Mouse (Mus musculus): ENCODE results near the gene Ttf1. TPM values are rescaled to one million over a fixed set of nuclear protein-coding genes. Genes with fewer than 3 reads are reported as not detected.

The Ttf1 gene
- 8.4 and 10.1 TPM in 2 replicates for polyA plus RNA-seq (2015; fragmentation: Nextera tagmentation; extraction: Ambion mirVana)

DNA sequence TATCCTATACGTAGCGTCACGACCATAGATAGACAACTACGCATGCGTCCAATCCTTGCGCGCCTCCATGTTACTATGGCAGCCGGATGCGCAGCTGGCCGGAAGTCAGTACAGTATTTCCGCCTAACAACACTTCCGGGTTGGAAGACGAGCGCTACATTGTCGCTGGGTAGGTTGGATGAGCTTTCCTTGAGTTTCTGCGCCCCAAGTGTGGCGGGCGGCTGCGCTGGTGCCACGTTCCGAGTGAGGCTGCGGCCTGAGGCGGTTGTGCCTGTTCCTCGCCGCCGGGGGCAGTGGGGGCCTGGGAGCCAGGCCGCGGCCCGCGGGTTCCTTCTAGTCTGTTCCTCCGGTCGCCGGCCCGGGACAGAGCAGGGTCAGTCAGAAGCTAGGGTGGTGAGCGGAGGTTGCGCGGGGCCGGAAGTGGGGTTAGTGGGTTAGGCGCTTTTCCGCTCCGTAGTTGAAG, at the start of gene Ttf1:
Ttf1 (plus strand) TSS at position 128 of the 463 bp plus-strand sequence.
- H3K4me1 ChIP-seq (replicated peaks), result peaks cover 10% of the 10 kb centered on the region
- peak within 1 kb of the TSS; percentile 88 for H3K4me3 ChIP-seq
- ATAC-seq (ENCODE audit: low FRiP score), result peak; percentile 97

DNA sequence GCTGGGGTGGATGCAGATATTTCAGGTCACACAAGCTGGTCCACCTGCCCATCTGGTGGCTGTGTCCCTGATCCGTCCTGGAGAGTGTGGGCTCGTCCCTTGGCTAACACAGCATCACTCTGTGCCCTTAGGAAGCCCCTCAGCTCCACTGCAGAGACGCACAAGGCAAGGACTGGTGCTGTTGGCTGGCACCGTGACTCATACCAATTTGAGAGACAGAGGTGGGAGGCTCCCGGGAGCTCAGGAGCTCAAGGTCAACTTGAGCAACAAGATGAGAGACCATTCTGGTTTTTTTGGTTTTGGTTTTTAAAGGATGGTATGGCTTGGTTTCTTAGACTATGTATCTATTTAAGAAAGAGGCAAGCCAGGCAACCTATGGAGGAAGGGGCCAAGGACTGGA, 47.5 kb upstream of the Ttf1 start:
- Histone ChIP-seq H3K4me3 (no peak overlapping the region), H3K4me1 (replicated peaks) (peaks cover 33% of the 10 kb centered on the region), H3K9me3 (no peaks in the 10 kb centered on the region), H3K27me3 (peaks cover 55% of the 10 kb centered on the region), H3K36me3 (no peaks in the 10 kb centered on the region), H3K27ac (no peak overlapping the region), H3K9ac (no peak overlapping the region; the same call in 1 of the 2 replicates), H3K4me2 (no peak overlapping the region)
- ATAC-seq (ENCODE audit: low FRiP score), result no peak
- 82% methylated on average over 5 of the region's 5 CpGs for WGBS

More for the DNA sequence above, at the start of gene Ttf1:
- under 1% methylated on average over 41 of the region's 41 CpGs for WGBS
- Histone ChIP-seq H3K9me3 (no peaks in the 10 kb centered on the region), H3K4me2 (peak within 1 kb of the TSS; percentile 78), H3K27ac (peak within 1 kb of the TSS; percentile 92), H3K36me3 (0 out of 2 replicates have a peak, but pooled peaks cover 1% of the 10 kb centered on the region), H3K9ac (peak within 1 kb of the TSS; percentile 82), H3K27me3 (peaks cover 30% of the 10 kb centered on the region)

DNA sequence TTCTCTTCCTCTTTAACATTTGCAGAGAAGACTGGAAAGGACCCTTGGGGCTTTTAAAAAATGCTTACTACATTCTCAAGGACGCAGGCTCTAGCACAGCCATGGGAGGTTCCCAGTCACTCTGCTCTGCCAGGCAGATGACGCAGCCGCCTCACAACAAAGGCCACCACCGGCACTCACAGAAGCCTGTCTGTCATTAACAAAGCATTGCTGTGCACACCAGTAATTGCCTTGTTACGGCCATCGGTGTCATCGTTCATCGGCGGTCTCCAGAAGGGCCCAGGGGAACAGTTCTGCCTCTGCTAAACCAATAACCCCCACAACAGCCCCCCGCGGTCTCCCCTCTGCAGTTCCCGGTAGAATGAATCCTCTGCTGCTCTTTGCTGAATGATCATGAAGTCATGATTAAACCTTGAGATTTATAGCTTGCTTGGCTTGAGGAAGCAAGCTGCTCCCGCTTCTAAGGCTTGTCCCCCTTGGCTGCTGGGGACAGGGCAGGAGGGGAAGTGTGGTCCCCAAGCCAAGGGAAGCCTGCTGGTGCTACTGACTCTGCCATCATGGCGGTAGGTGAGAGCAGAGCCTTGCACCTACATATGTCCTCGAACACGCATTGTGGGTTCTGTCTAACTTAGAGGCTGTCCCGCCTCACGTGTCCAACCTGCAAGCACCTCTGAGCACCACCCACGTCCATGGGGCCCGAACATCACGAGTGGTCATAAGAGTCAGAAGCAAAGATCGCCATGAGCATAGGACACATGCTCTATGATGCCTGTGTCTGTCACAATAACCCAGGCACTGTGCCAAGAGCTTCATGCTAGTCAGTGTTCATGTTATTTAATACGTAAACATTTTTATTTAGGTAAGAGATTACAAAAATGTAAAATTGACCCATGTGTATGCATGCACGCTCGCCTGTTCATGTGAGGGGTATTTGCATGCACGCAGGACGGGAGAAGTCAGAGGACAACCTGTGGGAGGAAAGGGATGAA, 43.2 kb upstream of the Ttf1 start:
- H3K36me3 ChIP-seq, result no peaks in the 10 kb centered on the region
- no peak overlapping the region for H3K4me3 ChIP-seq
- peak overlapping the region; percentile 86 for H3K27ac ChIP-seq
- WGBS, result 44% methylated on average over 27 of the region's 27 CpGs
- H3K4me2 ChIP-seq, result peak overlapping the region; percentile 34
- H3K9me3 ChIP-seq, result no peaks in the 10 kb centered on the region
- peak; percentile 69 for ATAC-seq (ENCODE audit: low FRiP score)
- peaks cover 40% of the 10 kb centered on the region for H3K27me3 ChIP-seq
- peaks cover 31% of the 10 kb centered on the region for H3K4me1 ChIP-seq (replicated peaks)
- peak overlapping the region; percentile 53 for H3K9ac ChIP-seq

DNA sequence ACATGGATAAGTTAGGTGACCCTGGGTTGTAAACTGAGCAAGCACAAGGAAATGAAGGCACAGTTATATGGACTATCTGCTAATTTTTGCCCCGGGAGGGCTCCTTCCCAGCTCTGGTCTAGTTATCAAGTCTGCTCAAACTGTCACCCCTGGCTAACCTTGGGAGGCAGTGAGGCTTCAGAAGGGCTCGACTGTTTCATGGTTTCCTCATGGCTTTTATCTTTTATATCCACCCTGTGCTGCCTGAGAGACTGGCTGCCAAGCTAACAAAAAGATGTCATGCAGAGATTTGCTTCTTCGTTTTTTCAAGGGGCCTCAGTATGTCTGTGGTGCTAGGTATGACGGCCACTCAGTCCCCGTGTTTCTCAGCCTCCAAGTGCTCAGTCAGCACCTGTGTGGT, 41.4 kb upstream of the Ttf1 start:
- Histone ChIP-seq H3K9me3 (no peaks in the 10 kb centered on the region), H3K4me1 (replicated peaks) (peaks cover 25% of the 10 kb centered on the region), H3K27me3 (peaks cover 43% of the 10 kb centered on the region), H3K4me2 (no peak overlapping the region), H3K36me3 (no peaks in the 10 kb centered on the region), H3K27ac (no peak overlapping the region), H3K9ac (no peak overlapping the region), H3K4me3 (no peak overlapping the region)
- ATAC-seq (ENCODE audit: low FRiP score), result no peak
- 44% methylated on average over 5 of the region's 5 CpGs for WGBS

DNA sequence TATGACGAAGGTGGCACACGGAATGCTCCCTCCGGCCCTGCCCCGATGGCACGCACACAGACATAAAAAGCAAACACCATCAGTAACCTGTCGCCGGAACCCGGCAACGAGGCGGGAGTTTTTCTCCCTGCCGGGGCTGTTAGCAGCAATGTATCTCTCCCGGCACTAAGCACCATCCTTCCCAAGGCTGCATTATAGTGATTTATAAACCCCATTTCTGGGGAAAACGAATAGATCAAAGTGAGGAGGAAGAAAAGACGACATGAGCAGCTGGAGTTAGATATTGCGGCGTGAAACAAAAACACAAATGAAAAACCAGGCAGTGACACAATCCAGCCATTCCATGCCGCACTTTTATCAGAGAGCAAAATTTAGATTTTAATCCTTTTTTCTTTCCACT, 39.0 kb upstream of the Ttf1 start:
- H3K4me3 ChIP-seq, result no peak overlapping the region
- H3K36me3 ChIP-seq, result no peaks in the 10 kb centered on the region
- ATAC-seq (ENCODE audit: low FRiP score), result no peak
- no peaks in the 10 kb centered on the region for H3K9me3 ChIP-seq
- no peak overlapping the region for H3K9ac ChIP-seq
- WGBS, result 54% methylated on average over 17 of the region's 17 CpGs
- H3K4me1 ChIP-seq (replicated peaks), result peaks cover 22% of the 10 kb centered on the region
- peaks cover 40% of the 10 kb centered on the region for H3K27me3 ChIP-seq
- no peak overlapping the region for H3K4me2 ChIP-seq
- peak overlapping the region; percentile 79 for H3K27ac ChIP-seq

DNA sequence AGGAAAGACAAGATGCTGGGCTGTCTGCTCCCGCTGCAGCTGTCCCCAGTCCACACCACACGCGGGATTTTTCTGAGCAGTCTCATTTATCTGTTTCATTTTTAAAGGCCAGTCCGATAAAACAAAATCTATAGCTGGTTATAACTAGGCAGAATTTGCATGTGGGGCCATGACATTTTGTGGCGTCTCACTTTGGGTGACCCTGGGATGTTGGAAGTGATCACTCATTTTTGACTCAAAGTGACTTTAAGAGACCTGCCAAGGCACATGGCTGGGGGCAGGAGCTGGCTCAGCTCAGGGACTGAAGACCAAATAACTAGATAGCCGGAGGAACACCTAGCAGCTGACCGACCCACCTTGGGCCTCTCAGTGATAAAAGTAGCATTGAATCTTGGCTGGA, 37.1 kb upstream of the Ttf1 start:
- H3K9ac ChIP-seq, result no peak overlapping the region
- H3K4me3 ChIP-seq, result no peak overlapping the region
- peaks cover 4% of the 10 kb centered on the region; the same call in 1 of the 2 replicates for H3K4me1 ChIP-seq (replicated peaks)
- H3K9me3 ChIP-seq, result no peaks in the 10 kb centered on the region
- H3K36me3 ChIP-seq, result no peaks in the 10 kb centered on the region
- no peak for ATAC-seq (ENCODE audit: low FRiP score)
- H3K4me2 ChIP-seq, result no peak overlapping the region
- 88% methylated on average over 7 of the region's 7 CpGs for WGBS
- H3K27ac ChIP-seq, result no peak overlapping the region
- peaks cover 39% of the 10 kb centered on the region for H3K27me3 ChIP-seq

- Histone ChIP-seq H3K27me3 (peaks cover 25% of the 10 kb centered on the region; the same call in 1 of the 2 replicates), H3K4me3 (no peak overlapping the region), H3K4me2 (no peak overlapping the region), H3K9me3 (no peaks in the 10 kb centered on the region), H3K36me3 (no peaks in the 10 kb centered on the region), H3K4me1 (replicated peaks) (peaks cover 11% of the 10 kb centered on the region), H3K9ac (no peak overlapping the region), H3K27ac (no peak overlapping the region)
- no peak for ATAC-seq (ENCODE audit: low FRiP score)
- WGBS, result 87% methylated on average over 5 of the region's 5 CpGs
These were observed 34.8 kb upstream of the Ttf1 start for GRCm38 (mm10) chr2:29025284-29025683.

DNA sequence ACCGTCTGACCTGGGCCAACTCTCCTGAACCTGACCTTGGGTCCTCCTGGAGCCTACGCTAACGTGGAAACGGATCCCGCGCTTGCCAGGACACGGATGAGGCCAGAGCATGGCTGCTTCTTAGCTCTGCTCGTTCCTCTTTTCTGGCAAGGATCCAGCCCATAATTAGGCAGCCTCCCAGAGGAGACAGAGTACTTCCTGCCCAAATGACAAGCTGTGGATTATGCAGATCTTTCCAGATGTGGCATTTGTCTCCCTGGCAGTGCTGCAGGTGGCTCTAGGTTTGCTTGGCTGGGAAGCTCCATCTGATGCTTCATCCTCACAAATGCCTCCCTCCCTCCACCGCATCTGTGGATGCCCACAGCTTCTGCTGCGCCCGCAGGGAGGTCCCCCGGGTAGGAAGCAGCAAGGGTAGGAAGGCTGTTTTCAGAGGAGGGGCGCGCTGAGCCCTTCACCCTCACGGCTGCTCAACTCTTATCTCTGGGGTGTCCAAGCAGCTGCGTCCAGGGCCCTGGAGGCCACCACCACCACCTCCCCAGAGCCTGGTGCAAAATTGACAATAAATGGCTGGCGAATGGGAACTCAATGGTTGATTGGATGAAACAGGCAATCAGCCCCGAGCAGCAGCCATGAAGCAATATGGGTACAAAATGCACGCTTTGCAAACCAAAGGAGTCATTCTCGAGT, 29.9 kb upstream of the Ttf1 start:
- Histone ChIP-seq H3K4me1 (replicated peaks) (peaks cover 30% of the 10 kb centered on the region), H3K36me3 (no peaks in the 10 kb centered on the region), H3K4me3 (no peak overlapping the region), H3K27me3 (peaks cover 37% of the 10 kb centered on the region; the same call in 1 of the 2 replicates), H3K9me3 (no peaks in the 10 kb centered on the region), H3K27ac (peak overlapping the region; percentile 72), H3K9ac (no peak overlapping the region), H3K4me2 (peak overlapping the region; percentile 23; the same call in 1 of the 2 replicates)
- WGBS, result 32% methylated on average over 20 of the region's 20 CpGs
- ATAC-seq (ENCODE audit: low FRiP score), result peak; percentile 86

- H3K9ac ChIP-seq, result no peak overlapping the region
- no peaks in the 10 kb centered on the region for H3K9me3 ChIP-seq
- no peak for ATAC-seq (ENCODE audit: low FRiP score)
- peaks cover 30% of the 10 kb centered on the region for H3K4me1 ChIP-seq (replicated peaks)
- WGBS, result 87% methylated on average over 4 of the region's 4 CpGs
- no peak overlapping the region for H3K4me3 ChIP-seq
- no peak overlapping the region for H3K4me2 ChIP-seq
- no peaks in the 10 kb centered on the region for H3K36me3 ChIP-seq
- H3K27me3 ChIP-seq, result peaks cover 41% of the 10 kb centered on the region
- no peak overlapping the region for H3K27ac ChIP-seq
These were observed 28.1 kb upstream of the Ttf1 start for GRCm38 (mm10) chr2:29031951-29032350.

DNA sequence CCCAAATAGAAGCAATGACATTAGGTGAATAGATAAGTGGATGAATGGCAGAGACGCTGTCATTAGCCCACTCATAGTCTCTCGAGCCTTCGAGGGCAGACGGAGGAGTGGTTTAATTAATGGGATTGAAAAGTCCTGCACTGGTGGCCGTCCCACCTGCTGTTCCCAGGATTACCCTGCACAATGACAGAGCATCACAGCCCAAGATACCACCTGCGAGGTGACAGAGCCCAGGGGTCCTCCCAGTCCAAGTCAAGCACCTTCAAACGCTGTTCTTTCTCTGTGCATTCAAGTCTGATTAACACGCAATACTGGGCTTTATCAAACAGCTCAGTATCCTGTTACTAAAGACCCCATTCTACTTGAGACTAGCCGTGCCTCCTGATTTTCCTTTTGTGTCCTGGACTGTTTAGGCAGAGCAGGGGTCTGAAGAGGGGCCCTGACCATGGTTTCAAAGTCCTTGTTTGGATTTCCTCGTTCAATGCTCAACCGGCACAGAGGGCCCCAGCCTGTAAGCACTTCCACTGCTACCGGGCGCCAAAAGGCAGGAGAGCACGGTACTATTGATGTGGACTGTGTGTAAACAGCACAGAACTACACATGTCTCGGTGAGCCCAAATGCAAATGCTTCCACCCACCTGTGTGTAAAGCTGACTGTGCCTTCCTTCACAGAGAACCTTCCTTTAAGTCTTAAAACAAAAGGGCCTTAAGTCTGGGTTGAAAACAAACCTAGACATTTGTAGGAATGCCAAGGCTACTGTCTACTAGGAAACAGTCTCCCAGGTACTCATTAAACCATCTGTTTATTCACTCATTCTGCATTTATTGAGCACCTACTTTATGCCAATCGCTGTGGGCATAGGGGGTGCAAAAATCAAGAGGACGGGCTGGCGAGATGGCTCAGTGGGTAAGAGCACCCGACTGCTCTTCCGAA, 25.3 kb upstream of the Ttf1 start:
- ATAC-seq (ENCODE audit: low FRiP score), result no peak
- no peaks in the 10 kb centered on the region for H3K9me3 ChIP-seq
- H3K27ac ChIP-seq, result no peak overlapping the region
- 42% methylated on average over 20 of the region's 20 CpGs for WGBS
- H3K9ac ChIP-seq, result no peak overlapping the region
- no peaks in the 10 kb centered on the region for H3K36me3 ChIP-seq
- H3K27me3 ChIP-seq, result peaks cover 61% of the 10 kb centered on the region
- peaks cover 29% of the 10 kb centered on the region for H3K4me1 ChIP-seq (replicated peaks)
- no peak overlapping the region for H3K4me3 ChIP-seq
- H3K4me2 ChIP-seq, result no peak overlapping the region

GRCm38 (mm10) chr2:29035698-29036097, 24.4 kb upstream of the Ttf1 start:
- H3K4me1 ChIP-seq (replicated peaks), result peaks cover 29% of the 10 kb centered on the region
- no peak for ATAC-seq (ENCODE audit: low FRiP score)
- no peaks in the 10 kb centered on the region for H3K36me3 ChIP-seq
- H3K27ac ChIP-seq, result no peak overlapping the region
- no peak overlapping the region for H3K4me3 ChIP-seq
- H3K27me3 ChIP-seq, result peaks cover 61% of the 10 kb centered on the region
- H3K9me3 ChIP-seq, result no peaks in the 10 kb centered on the region
- 46% methylated on average over 8 of the region's 8 CpGs for WGBS
- H3K9ac ChIP-seq, result no peak overlapping the region
- H3K4me2 ChIP-seq, result no peak overlapping the region

Measured in hindbrain, embryonic 13.5 days (tissue).